Mouse (Mus musculus) embryonic facial prominence, embryonic 14.5 days (tissue): ENCODE measurements around the gene Kansl1. TPM values are rescaled to one million over a fixed set of nuclear protein-coding genes. Genes with fewer than 3 reads are reported as not detected.
A peak's percentile ranks its signal among the peaks of the same experiment; 100 is the strongest.

Source experiments
- ATAC-seq: fragments of 200-750 bp; cut with Nextera tagmentation; 2 replicates; pipeline ENCODE4 v1.8.0; 2017; ENCODE audit warnings: low read depth, moderate number of reproducible peaks, moderate TSS enrichment
- DNase-seq: peaks from one replicate; pipeline ENCODE4 v3.0.0-alpha.2; 2015; ENCODE audit warnings: low spot score
- H3K27ac ChIP-seq: fragments of 300-500 bp; sonication (generic); replicated peaks from 2 replicates; pipeline ENCODE4 v1.5.1; 2014; ENCODE audit warnings: low read depth, mild to moderate bottlenecking, low read length, moderate library complexity
- H3K27me3 ChIP-seq: fragments of 300-500 bp; sonication (generic); replicated peaks from 2 replicates; pipeline ENCODE4 v1.6.1; 2014; ENCODE audit warnings: low read length; ENCODE audit not compliant: control insufficient read depth, insufficient read depth
- H3K36me3 ChIP-seq: fragments of 300-500 bp; sonication (generic); 2 replicates; pipeline ENCODE4 v1.6.1; 2014; ENCODE audit warnings: low read length, mixed read lengths; ENCODE audit not compliant: control insufficient read depth, insufficient read depth
- H3K4me1 ChIP-seq: fragments of 300-500 bp; sonication (generic); 2 replicates; pipeline ENCODE4 v1.6.1; 2014; ENCODE audit warnings: antibody characterized with exemption, low read length; ENCODE audit not compliant: control insufficient read depth, insufficient read depth
- H3K4me2 ChIP-seq: fragments of 300-500 bp; sonication (generic); 2 replicates; pipeline ENCODE4 v1.6.1; 2014; ENCODE audit warnings: low read depth, mild to moderate bottlenecking, low read length, moderate library complexity, mixed read lengths
- H3K4me3 ChIP-seq: fragments of 300-500 bp; sonication (generic); 2 replicates; pipeline ENCODE4 v1.5.1; 2014; ENCODE audit warnings: low read depth, mild to moderate bottlenecking, low read length
- H3K9ac ChIP-seq: fragments of 300-500 bp; sonication (generic); 2 replicates; pipeline ENCODE4 v1.6.1; 2014; ENCODE audit warnings: low read depth, mild to moderate bottlenecking, low read length, moderate library complexity, mixed read lengths
- H3K9me3 ChIP-seq: fragments of 300-500 bp; sonication (generic); 2 replicates; pipeline ENCODE4 v1.6.1; 2016; ENCODE audit warnings: low read length; ENCODE audit not compliant: control insufficient read depth
- WGBS: fragments of 180-500 bp; shearing (Covaris S2); extraction: QIAGEN DNeasy Blood & Tissue Kit; methylation state at CpG from one replicate; pipeline ENCODE4 v1.1.7; 2014; 5-methylcytosine and 5-hydroxymethylcytosine counted together
- polyA plus RNA-seq: library from polyadenylated mRNA; unstranded; fragments of >200 nt; fragmentation: Nextera tagmentation; extraction: Ambion mirVana; gene quantifications from 2 replicates; pipeline ENCODE4 v1.2.1, GENCODE M21; 2014

Gene Kansl1
- polyA plus RNA-seq, 1 experiment from 2014 or later: 26.0 TPM

- Histone ChIP-seq H3K4me1 (no peaks in the 10 kb centered on the region), H3K9ac (no peak overlapping the region)
These were observed 76.5 kb downstream of the Kansl1 start for GRCm38 (mm10) chr11:104392153-104392552.

GRCm38 (mm10) chr11:104387284-104387683 is 81.4 kb downstream of the Kansl1 start:
- H3K36me3 ChIP-seq: no peaks in the 10 kb centered on the region
- no peak overlapping the region for H3K27ac ChIP-seq
- DNase-seq (no peak), ATAC-seq (no peak)
- 98% methylated on average over 1 of the region's 1 CpGs for WGBS
- no peak overlapping the region for H3K9ac ChIP-seq
- no peaks in the 10 kb centered on the region for H3K27me3 ChIP-seq
- H3K4me1 ChIP-seq: no peaks in the 10 kb centered on the region
- no peak overlapping the region for H3K4me3 ChIP-seq
- no peak overlapping the region for H3K4me2 ChIP-seq
- H3K9me3 ChIP-seq: no peaks in the 10 kb centered on the region

More at GRCm38 (mm10) chr11:104392153-104392552, 76.5 kb downstream of the Kansl1 start:
- Histone ChIP-seq H3K36me3 (0 out of 2 replicates have a peak, but pooled peaks cover 4% of the 10 kb centered on the region), H3K4me2 (no peak overlapping the region), H3K27ac (no peak overlapping the region), H3K4me3 (no peak overlapping the region), H3K9me3 (no peaks in the 10 kb centered on the region), H3K27me3 (no peaks in the 10 kb centered on the region)
- ATAC-seq (no peak), DNase-seq (no peak)
- 79% methylated on average over 1 of the region's 1 CpGs for WGBS

GRCm38 (mm10) chr11:104386595-104386994 is 82.1 kb downstream of the Kansl1 start:
- Histone ChIP-seq H3K9ac (no peak overlapping the region), H3K27ac (no peak overlapping the region), H3K36me3 (no peaks in the 10 kb centered on the region), H3K9me3 (no peaks in the 10 kb centered on the region), H3K4me3 (no peak overlapping the region), H3K4me1 (0 out of 2 replicates have a peak, but pooled peaks cover 3% of the 10 kb centered on the region), H3K27me3 (no peaks in the 10 kb centered on the region), H3K4me2 (no peak overlapping the region)
- ATAC-seq (no peak), DNase-seq (no peak)
- 98% methylated on average over 1 of the region's 1 CpGs for WGBS

DNA sequence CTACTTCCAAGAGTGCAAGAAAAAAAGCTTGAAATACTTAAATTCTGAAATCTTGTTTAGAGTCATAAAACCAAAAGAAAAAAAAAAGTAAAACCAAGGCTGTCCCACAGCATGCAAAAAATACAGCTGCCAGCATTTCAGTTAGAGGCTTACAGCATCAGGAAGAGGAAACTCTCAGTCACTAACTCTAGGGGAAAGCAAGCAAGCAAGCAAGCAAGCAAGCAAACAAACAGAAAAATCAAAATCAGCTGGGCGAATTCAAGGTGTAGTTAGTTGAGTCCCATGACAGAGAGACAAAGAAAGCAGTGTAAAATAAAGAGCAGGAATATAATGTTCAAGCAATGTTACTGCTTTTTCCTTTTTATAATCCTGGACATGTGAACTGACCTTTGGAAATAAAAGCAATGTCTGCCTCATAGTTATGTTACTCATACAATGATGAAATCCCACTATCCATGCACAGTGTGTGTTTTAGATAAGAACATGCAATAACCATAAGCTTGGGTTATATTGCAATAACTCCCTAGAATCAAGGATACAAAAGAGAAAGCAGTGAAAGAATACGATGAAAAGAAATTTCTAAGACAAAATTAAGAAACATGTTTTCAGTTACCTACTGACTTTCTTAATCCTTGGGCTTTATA is 85.4 kb downstream of the Kansl1 start:
- Histone ChIP-seq H3K36me3 (no peaks in the 10 kb centered on the region; the same call in 1 of the 2 replicates), H3K9me3 (no peaks in the 10 kb centered on the region), H3K4me2 (no peak overlapping the region), H3K4me3 (no peak overlapping the region), H3K9ac (no peak overlapping the region), H3K27me3 (no peaks in the 10 kb centered on the region), H3K4me1 (0 out of 2 replicates have a peak, but pooled peaks cover 3% of the 10 kb centered on the region), H3K27ac (no peak overlapping the region)
- WGBS: 84% methylated on average over 2 of the region's 2 CpGs
- no peak for ATAC-seq
- no peak for DNase-seq

DNA sequence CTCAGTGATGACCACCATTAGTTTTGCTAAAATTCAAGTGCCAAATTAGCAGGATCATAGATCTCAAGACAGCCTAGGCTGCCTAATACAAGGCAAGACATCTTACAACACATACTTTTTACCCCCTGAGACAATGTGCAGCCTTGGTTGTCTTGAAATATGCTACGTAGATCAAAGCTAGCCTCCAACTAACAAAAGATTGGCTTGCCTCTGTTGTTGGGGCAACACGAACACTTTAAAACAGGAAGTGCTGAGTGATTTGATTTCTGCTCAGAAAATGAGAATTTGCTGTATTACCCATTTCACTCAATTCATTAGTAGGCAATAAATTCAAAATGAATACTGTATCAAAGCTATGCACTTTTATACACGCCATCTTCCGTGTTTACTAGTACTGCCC is 86.8 kb downstream of the Kansl1 start:
- H3K36me3 ChIP-seq: peaks cover 7% of the 10 kb centered on the region
- H3K9me3 ChIP-seq: no peaks in the 10 kb centered on the region
- H3K27ac ChIP-seq: no peak overlapping the region
- 0 out of 2 replicates have a peak, but pooled peaks cover 3% of the 10 kb centered on the region for H3K4me1 ChIP-seq
- H3K4me2 ChIP-seq: no peak overlapping the region
- no peak for DNase-seq
- H3K9ac ChIP-seq: no peak overlapping the region
- 78% methylated on average over 4 of the region's 4 CpGs for WGBS
- H3K4me3 ChIP-seq: no peak overlapping the region
- ATAC-seq: no peak
- no peaks in the 10 kb centered on the region for H3K27me3 ChIP-seq

GRCm38 (mm10) chr11:104379635-104380034 is 89.0 kb downstream of the Kansl1 start:
- Histone ChIP-seq H3K4me3 (no peak overlapping the region), H3K4me2 (no peak overlapping the region), H3K4me1 (0 out of 2 replicates have a peak, but pooled peaks cover 3% of the 10 kb centered on the region), H3K36me3 (peaks cover 14% of the 10 kb centered on the region), H3K27me3 (no peaks in the 10 kb centered on the region), H3K27ac (no peak overlapping the region), H3K9me3 (no peaks in the 10 kb centered on the region), H3K9ac (no peak overlapping the region)
- ATAC-seq (no peak), DNase-seq (peak; percentile 7)
- WGBS: 86% methylated on average over 1 of the region's 1 CpGs

DNA sequence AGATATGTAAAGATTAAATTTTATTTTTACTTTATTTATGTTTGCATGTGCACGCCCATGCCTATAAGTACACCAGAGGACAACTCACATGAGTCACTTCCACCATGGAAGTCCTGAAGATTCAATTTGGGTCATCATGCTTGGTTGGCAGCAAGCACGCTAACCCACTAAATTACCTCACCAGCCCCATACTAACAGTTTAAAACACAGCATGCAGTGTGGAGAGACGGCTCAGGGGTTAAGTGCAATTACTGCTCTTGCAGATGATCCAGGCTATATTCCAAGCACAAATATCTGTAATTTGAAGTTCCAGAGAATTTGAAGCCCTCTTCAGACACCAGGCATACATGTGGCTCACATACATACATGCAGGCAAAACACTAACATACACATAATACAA is 92.4 kb downstream of the Kansl1 start:
- WGBS: 92% methylated on average over 3 of the region's 3 CpGs
- no peak overlapping the region for H3K4me2 ChIP-seq
- ATAC-seq: no peak

GRCm38 (mm10) chr11:104367486-104368190 is 101.0 kb downstream of the Kansl1 start:
- ATAC-seq (no peak), DNase-seq (no peak)
- H3K4me2 ChIP-seq: no peak overlapping the region
- H3K36me3 ChIP-seq: peaks cover 29% of the 10 kb centered on the region
- no peak overlapping the region for H3K27ac ChIP-seq
- no peaks in the 10 kb centered on the region for H3K4me1 ChIP-seq
- H3K4me3 ChIP-seq: no peak overlapping the region
- no peak overlapping the region for H3K9ac ChIP-seq
- 89% methylated on average over 5 of the region's 5 CpGs for WGBS
- H3K9me3 ChIP-seq: no peaks in the 10 kb centered on the region
- no peaks in the 10 kb centered on the region for H3K27me3 ChIP-seq

More for the DNA sequence above, 92.4 kb downstream of the Kansl1 start:
- Histone ChIP-seq H3K27me3 (no peaks in the 10 kb centered on the region), H3K36me3 (peaks cover 31% of the 10 kb centered on the region), H3K4me3 (no peak overlapping the region), H3K4me1 (no peaks in the 10 kb centered on the region), H3K9me3 (no peaks in the 10 kb centered on the region), H3K27ac (no peak overlapping the region), H3K9ac (no peak overlapping the region)
- no peak for DNase-seq
